Mouse (Mus musculus): ENCODE measurements at regions not wholly inside any gene's neighbourhood (a gene's known extent, or its start where the extent isn't known, plus 50 kb on each side); places are given as distances from the start of the nearest gene placed in this dataset.

GRCm38 (mm10) chr17:63690829-63691689, 171.8 kb upstream of the Fer start:
- H3K4me3 ChIP-seq (ENCODE audit: low read depth, low read length) = no peak overlapping the region
- H3K27me3 ChIP-seq (ENCODE audit: control insufficient read depth, insufficient read depth, low read length) = no peaks in the 10 kb centered on the region
- WGBS = 82% methylated on average over 11 of the region's 11 CpGs
- no peak overlapping the region for H3K4me2 ChIP-seq
- H3K9me3 ChIP-seq (ENCODE audit: control insufficient read depth, low read length) = no peaks in the 10 kb centered on the region
- no peak overlapping the region for H3K9ac ChIP-seq (ENCODE audit: low read length)
- DNase-seq (ENCODE audit: low spot score, missing footprints) (no peak), ATAC-seq (ENCODE audit: low FRiP score) (no peak)
- no peak overlapping the region for H3K27ac ChIP-seq (ENCODE audit: low read depth, low read length)
- H3K36me3 ChIP-seq (ENCODE audit: control insufficient read depth, insufficient read depth, low read length) = no peaks in the 10 kb centered on the region
- no peaks in the 10 kb centered on the region for H3K4me1 ChIP-seq (ENCODE audit: control insufficient read depth, insufficient read depth, low read length)

- H3K9me3 ChIP-seq (ENCODE audit: control insufficient read depth, low read length) = no peaks in the 10 kb centered on the region
- ATAC-seq (ENCODE audit: low FRiP score) (no peak), DNase-seq (ENCODE audit: low spot score, missing footprints) (no peak)
- H3K4me1 ChIP-seq (ENCODE audit: control insufficient read depth, insufficient read depth, low read length) = no peaks in the 10 kb centered on the region
- no peaks in the 10 kb centered on the region for H3K36me3 ChIP-seq (ENCODE audit: control insufficient read depth, insufficient read depth, low read length)
- no peak overlapping the region for H3K27ac ChIP-seq (ENCODE audit: low read depth, low read length)
- H3K9ac ChIP-seq (ENCODE audit: low read length) = no peak overlapping the region
- no peak overlapping the region for H3K4me2 ChIP-seq
- H3K27me3 ChIP-seq (ENCODE audit: control insufficient read depth, insufficient read depth, low read length) = no peaks in the 10 kb centered on the region
- WGBS = 71% methylated on average over 3 of the region's 3 CpGs
- H3K4me3 ChIP-seq (ENCODE audit: low read depth, low read length) = no peak overlapping the region
Observed at GRCm38 (mm10) chr17:63691690-63691968, 171.2 kb upstream of the Fer start.

- no peak for DNase-seq (ENCODE audit: low spot score, missing footprints)
- WGBS = 88% methylated on average over 1 of the region's 1 CpGs
- Histone ChIP-seq H3K27me3 (ENCODE audit: control insufficient read depth, insufficient read depth, low read length) (no peaks in the 10 kb centered on the region), H3K4me3 (ENCODE audit: low read depth, low read length) (no peak overlapping the region), H3K4me1 (ENCODE audit: control insufficient read depth, insufficient read depth, low read length) (no peaks in the 10 kb centered on the region), H3K9me3 (ENCODE audit: control insufficient read depth, low read length) (no peaks in the 10 kb centered on the region), H3K9ac (ENCODE audit: low read length) (no peak overlapping the region), H3K4me2 (no peak overlapping the region), H3K36me3 (ENCODE audit: control insufficient read depth, insufficient read depth, low read length) (no peaks in the 10 kb centered on the region), H3K27ac (ENCODE audit: low read depth, low read length) (no peak overlapping the region)
- ATAC-seq (ENCODE audit: low FRiP score) = no peak
Observed at GRCm38 (mm10) chr17:63693274-63693673, 169.6 kb upstream of the Fer start.

DNA sequence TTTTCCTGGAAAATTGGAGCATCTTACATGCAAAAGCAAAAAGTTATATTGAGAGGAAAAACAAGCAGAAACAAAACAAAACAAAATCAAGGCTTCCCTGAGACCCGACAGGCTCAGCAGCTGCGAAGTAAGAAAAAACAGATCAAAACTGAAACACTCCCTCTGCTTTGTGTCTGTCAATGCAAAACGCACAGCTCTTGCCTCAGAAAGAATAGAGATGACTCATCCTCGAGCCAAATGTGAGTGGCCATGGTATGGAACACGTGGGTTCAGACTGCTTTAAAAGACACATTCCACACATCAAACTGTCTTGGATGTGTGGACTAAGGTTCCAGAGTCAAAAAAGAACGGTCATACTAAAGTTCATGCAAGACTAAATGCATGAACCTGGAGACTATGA, 163.3 kb upstream of the Fer start:
- H3K27me3 ChIP-seq (ENCODE audit: control insufficient read depth, insufficient read depth, low read length) = no peaks in the 10 kb centered on the region
- H3K9me3 ChIP-seq (ENCODE audit: control insufficient read depth, low read length) = no peaks in the 10 kb centered on the region
- H3K4me1 ChIP-seq (ENCODE audit: control insufficient read depth, insufficient read depth, low read length) = no peaks in the 10 kb centered on the region
- DNase-seq (ENCODE audit: low spot score, missing footprints) (no peak), ATAC-seq (ENCODE audit: low FRiP score) (no peak)
- H3K4me2 ChIP-seq = no peak overlapping the region
- no peak overlapping the region for H3K27ac ChIP-seq (ENCODE audit: low read depth, low read length)
- H3K4me3 ChIP-seq (ENCODE audit: low read depth, low read length) = no peak overlapping the region
- H3K9ac ChIP-seq (ENCODE audit: low read length) = no peak overlapping the region
- no peaks in the 10 kb centered on the region for H3K36me3 ChIP-seq (ENCODE audit: control insufficient read depth, insufficient read depth, low read length)
- 91% methylated on average over 6 of the region's 6 CpGs for WGBS

DNA sequence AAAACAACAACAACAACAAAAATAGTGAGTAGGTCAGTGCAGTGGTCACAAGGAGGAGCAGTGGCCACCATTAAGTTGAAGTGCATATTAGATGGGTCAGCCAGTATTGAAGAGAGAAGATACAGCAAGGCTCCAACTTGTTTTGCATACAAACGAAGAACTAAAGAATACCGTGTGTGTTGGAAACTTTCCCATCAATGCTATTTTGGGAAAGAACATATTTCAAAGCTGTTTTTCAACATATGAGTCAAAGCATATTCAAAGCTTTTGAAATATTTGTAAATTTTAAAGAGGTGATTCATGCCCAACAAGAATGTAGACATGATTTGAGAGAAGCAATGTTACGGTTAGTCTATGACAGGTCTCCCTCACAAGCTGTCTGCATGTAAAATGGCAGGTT, 157.9 kb upstream of the Fer start:
- H3K36me3 ChIP-seq (ENCODE audit: control insufficient read depth, insufficient read depth, low read length) = no peaks in the 10 kb centered on the region
- H3K4me1 ChIP-seq (ENCODE audit: control insufficient read depth, insufficient read depth, low read length) = no peaks in the 10 kb centered on the region
- H3K27me3 ChIP-seq (ENCODE audit: control insufficient read depth, insufficient read depth, low read length) = no peaks in the 10 kb centered on the region
- no peaks in the 10 kb centered on the region for H3K9me3 ChIP-seq (ENCODE audit: control insufficient read depth, low read length)
- no peak for ATAC-seq (ENCODE audit: low FRiP score)
- 95% methylated on average over 3 of the region's 3 CpGs for WGBS
- DNase-seq (ENCODE audit: low spot score, missing footprints) = no peak
- H3K27ac ChIP-seq (ENCODE audit: low read depth, low read length) = no peak overlapping the region
- H3K4me2 ChIP-seq = no peak overlapping the region
- H3K4me3 ChIP-seq (ENCODE audit: low read depth, low read length) = no peak overlapping the region
- H3K9ac ChIP-seq (ENCODE audit: low read length) = no peak overlapping the region

DNA sequence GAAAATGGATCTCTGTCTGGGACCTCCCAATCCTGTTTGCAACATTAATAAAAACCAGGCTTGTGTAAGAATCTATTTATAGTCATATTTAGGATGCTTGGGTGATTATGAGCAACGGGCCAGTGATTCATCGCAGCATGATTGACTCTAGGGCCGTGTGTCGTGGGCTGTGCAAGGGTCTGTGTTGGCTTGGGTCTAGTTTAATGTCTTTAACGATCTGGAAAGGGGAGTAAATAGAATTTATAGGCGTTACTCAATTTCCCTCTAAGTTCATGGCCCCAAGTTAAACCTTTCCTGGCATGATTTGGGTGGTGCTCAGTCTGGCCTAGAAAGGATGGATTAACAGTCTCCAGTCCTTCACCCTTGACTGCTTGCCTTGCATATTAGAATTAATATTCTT, 149.9 kb upstream of the Fer start:
- H3K9me3 ChIP-seq (ENCODE audit: control insufficient read depth, low read length) = no peaks in the 10 kb centered on the region
- no peak overlapping the region for H3K4me3 ChIP-seq (ENCODE audit: low read depth, low read length)
- H3K9ac ChIP-seq (ENCODE audit: low read length) = no peak overlapping the region
- H3K36me3 ChIP-seq (ENCODE audit: control insufficient read depth, insufficient read depth, low read length) = no peaks in the 10 kb centered on the region
- H3K27ac ChIP-seq (ENCODE audit: low read depth, low read length) = no peak overlapping the region
- WGBS = 86% methylated on average over 6 of the region's 6 CpGs
- ATAC-seq (ENCODE audit: low FRiP score) (no peak), DNase-seq (ENCODE audit: low spot score, missing footprints) (no peak)
- no peaks in the 10 kb centered on the region for H3K4me1 ChIP-seq (ENCODE audit: control insufficient read depth, insufficient read depth, low read length)
- H3K27me3 ChIP-seq (ENCODE audit: control insufficient read depth, insufficient read depth, low read length) = no peaks in the 10 kb centered on the region
- no peak overlapping the region for H3K4me2 ChIP-seq

DNA sequence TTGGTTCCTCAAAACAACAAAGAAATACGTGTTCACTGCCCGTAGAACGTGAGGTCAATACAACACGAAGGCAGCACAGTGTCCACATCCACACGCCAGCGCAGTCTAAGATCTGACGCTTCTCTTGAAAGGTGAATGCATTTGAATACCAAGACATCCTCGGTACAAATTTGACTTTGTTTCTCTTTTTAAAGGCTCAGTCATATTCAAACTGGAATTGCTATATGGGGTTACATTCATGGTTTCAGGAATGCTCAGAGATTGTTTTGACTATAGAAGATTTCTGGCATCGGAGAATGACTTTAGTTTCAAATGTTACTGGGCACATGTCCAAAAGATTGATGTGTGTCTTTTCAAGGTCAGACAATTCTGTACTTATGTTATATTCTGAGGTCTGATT, 147.2 kb upstream of the Fer start:
- Histone ChIP-seq H3K9ac (ENCODE audit: low read length) (no peak overlapping the region), H3K27me3 (ENCODE audit: control insufficient read depth, insufficient read depth, low read length) (no peaks in the 10 kb centered on the region), H3K4me2 (no peak overlapping the region), H3K36me3 (ENCODE audit: control insufficient read depth, insufficient read depth, low read length) (no peaks in the 10 kb centered on the region), H3K4me3 (ENCODE audit: low read depth, low read length) (no peak overlapping the region), H3K9me3 (ENCODE audit: control insufficient read depth, low read length) (no peaks in the 10 kb centered on the region), H3K4me1 (ENCODE audit: control insufficient read depth, insufficient read depth, low read length) (no peaks in the 10 kb centered on the region), H3K27ac (ENCODE audit: low read depth, low read length) (no peak overlapping the region)
- ATAC-seq (ENCODE audit: low FRiP score) (no peak), DNase-seq (ENCODE audit: low spot score, missing footprints) (no peak)
- WGBS = 96% methylated on average over 9 of the region's 9 CpGs

DNA sequence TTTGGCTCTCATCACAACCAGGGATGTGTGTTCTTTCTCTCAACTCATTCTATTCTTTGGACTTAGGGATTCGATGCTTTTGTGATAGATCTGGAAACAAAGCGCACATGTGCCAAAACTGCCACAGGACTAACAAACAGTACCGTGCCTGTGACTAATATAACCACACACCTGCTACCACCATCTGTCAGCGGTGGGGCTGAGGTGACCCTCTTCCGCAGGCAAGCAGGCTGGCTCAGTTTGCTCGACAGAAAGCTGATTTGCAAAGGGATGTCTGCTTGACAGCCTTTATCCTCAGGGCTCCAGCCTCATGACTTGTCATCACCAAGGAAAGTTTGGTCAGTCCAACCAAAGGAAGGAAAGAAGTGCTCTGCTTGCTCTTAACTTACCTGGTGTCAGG, 146.7 kb upstream of the Fer start:
- H3K36me3 ChIP-seq (ENCODE audit: control insufficient read depth, insufficient read depth, low read length) = no peaks in the 10 kb centered on the region
- H3K4me3 ChIP-seq (ENCODE audit: low read depth, low read length) = no peak overlapping the region
- no peaks in the 10 kb centered on the region for H3K9me3 ChIP-seq (ENCODE audit: control insufficient read depth, low read length)
- no peak overlapping the region for H3K27ac ChIP-seq (ENCODE audit: low read depth, low read length)
- no peak overlapping the region for H3K4me2 ChIP-seq
- no peak overlapping the region for H3K9ac ChIP-seq (ENCODE audit: low read length)
- 81% methylated on average over 6 of the region's 6 CpGs for WGBS
- no peaks in the 10 kb centered on the region for H3K27me3 ChIP-seq (ENCODE audit: control insufficient read depth, insufficient read depth, low read length)
- H3K4me1 ChIP-seq (ENCODE audit: control insufficient read depth, insufficient read depth, low read length) = no peaks in the 10 kb centered on the region
- DNase-seq (ENCODE audit: low spot score, missing footprints) (no peak), ATAC-seq (ENCODE audit: low FRiP score) (no peak)

DNA sequence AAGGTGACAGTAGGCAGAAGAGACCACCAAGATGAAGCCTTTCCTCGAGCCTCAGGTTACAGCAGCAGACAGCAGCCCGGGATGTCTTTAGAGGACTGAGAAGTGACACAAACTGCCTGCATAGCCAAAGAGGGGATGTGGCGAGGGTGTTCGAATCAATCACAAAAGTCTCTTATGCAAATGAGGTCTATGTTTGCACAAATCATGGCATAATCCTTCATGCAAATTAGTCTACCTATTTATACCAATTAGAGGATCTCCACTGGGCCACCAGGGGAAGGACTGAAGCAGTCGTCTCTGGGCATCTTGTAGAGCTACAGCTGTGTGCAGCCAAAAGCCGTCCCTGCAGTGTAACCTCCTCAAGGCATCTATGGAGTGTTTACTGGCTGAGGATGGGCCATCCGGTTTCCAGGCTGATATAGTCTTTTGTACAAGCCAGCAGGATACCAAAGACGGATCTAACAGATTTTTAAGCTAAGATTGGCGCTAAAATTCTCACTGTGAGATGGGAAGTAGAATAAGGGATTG, 145.7 kb upstream of the Fer start:
- no peak overlapping the region for H3K27ac ChIP-seq (ENCODE audit: low read depth, low read length)
- no peaks in the 10 kb centered on the region for H3K4me1 ChIP-seq (ENCODE audit: control insufficient read depth, insufficient read depth, low read length)
- H3K9ac ChIP-seq (ENCODE audit: low read length) = no peak overlapping the region
- no peak overlapping the region for H3K4me2 ChIP-seq
- no peak overlapping the region for H3K4me3 ChIP-seq (ENCODE audit: low read depth, low read length)
- 64% methylated on average over 9 of the region's 9 CpGs for WGBS
- DNase-seq (ENCODE audit: low spot score, missing footprints) (no peak), ATAC-seq (ENCODE audit: low FRiP score) (no peak)
- H3K27me3 ChIP-seq (ENCODE audit: control insufficient read depth, insufficient read depth, low read length) = no peaks in the 10 kb centered on the region
- no peaks in the 10 kb centered on the region for H3K36me3 ChIP-seq (ENCODE audit: control insufficient read depth, insufficient read depth, low read length)
- no peaks in the 10 kb centered on the region for H3K9me3 ChIP-seq (ENCODE audit: control insufficient read depth, low read length)
